Mouse (Mus musculus) cerebellum, adult 18-20 months (tissue): ENCODE results near the gene Isy1.

Experiments used
- DNase-seq, 2 experiments: peaks; one replicate each; pipeline ENCODE4 v3.0.0; 2021

Isy1 gene

GRCm38 (mm10) chr6:87838551-87839197 is at the start of gene Isy1:
TSS of gene Isy1 (minus strand) at chr6:87838798.
- peak; percentile 95 to 97 for DNase-seq

- DNase-seq = peak; percentile 99 to 100
Measured at GRCm38 (mm10) chr6:87887594-87888233, 49.1 kb upstream of the Isy1 start, which contains the start of gene Copg1. TSS of gene Copg1 (plus strand) at chr6:87887814.

- DNase-seq = no peak
Measured at GRCm38 (mm10) chr6:87886721-87887120, 48.1 kb upstream of the Isy1 start.

- DNase-seq = no peak
Measured at GRCm38 (mm10) chr6:87882816-87883215, 44.2 kb upstream of the Isy1 start.

GRCm38 (mm10) chr6:87882221-87882620 is 43.6 kb upstream of the Isy1 start:
- DNase-seq = no peak

GRCm38 (mm10) chr6:87879628-87880027 is 41.0 kb upstream of the Isy1 start:
- DNase-seq = no peak

GRCm38 (mm10) chr6:87879010-87879409 is 40.4 kb upstream of the Isy1 start:
- no peak for DNase-seq

GRCm38 (mm10) chr6:87876068-87876643 is 37.6 kb upstream of the Isy1 start:
- no peak for DNase-seq

- no peak for DNase-seq
Measured at GRCm38 (mm10) chr6:87875562-87875961, 37.0 kb upstream of the Isy1 start.

GRCm38 (mm10) chr6:87875083-87875482 is 36.5 kb upstream of the Isy1 start:
- no peak for DNase-seq

GRCm38 (mm10) chr6:87873963-87874362 is 35.4 kb upstream of the Isy1 start:
- no peak for DNase-seq

GRCm38 (mm10) chr6:87873104-87873503 is 34.5 kb upstream of the Isy1 start:
- no peak for DNase-seq

GRCm38 (mm10) chr6:87871240-87871639 is 32.6 kb upstream of the Isy1 start:
- no peak for DNase-seq

GRCm38 (mm10) chr6:87870440-87870839 is 31.8 kb upstream of the Isy1 start:
- no peak for DNase-seq

- DNase-seq = no peak
Measured at GRCm38 (mm10) chr6:87868871-87869506, 30.4 kb upstream of the Isy1 start.

- no peak for DNase-seq
Measured at GRCm38 (mm10) chr6:87867256-87867655, 28.7 kb upstream of the Isy1 start.

- DNase-seq = no peak
Measured at GRCm38 (mm10) chr6:87866211-87866610, 27.6 kb upstream of the Isy1 start.

- no peak for DNase-seq
Measured at GRCm38 (mm10) chr6:87857071-87857470, 18.5 kb upstream of the Isy1 start.

GRCm38 (mm10) chr6:87853446-87853845 is 14.8 kb upstream of the Isy1 start:
- DNase-seq = no peak

GRCm38 (mm10) chr6:87851871-87852270 is 13.3 kb upstream of the Isy1 start:
- DNase-seq = no peak

GRCm38 (mm10) chr6:87850900-87851614 is 12.5 kb upstream of the Isy1 start, which contains the start of gene Cnbp:
TSS of gene Cnbp (minus strand) at chr6:87851106.
- peak; percentile 97 to 98 for DNase-seq

GRCm38 (mm10) chr6:87850155-87850899 is 11.7 kb upstream of the Isy1 start:
- DNase-seq = peak; percentile 56 to 76
